Mouse (Mus musculus) central nervous system, embryonic 14 days (tissue): Measurements from ENCODE around the gene Tmem168. TPM values are rescaled to one million over a fixed set of nuclear protein-coding genes. Genes with fewer than 3 reads are reported as not detected.

Experiments
- polyA plus RNA-seq: library from polyadenylated mRNA; depleted of rRNA; stranded (reverse); fragments of >200 nt; gene quantifications from 2 replicates; pipeline ENCODE4 v1.2.3, GENCODE M21; 2012; rRNA removed

Gene Tmem168
- polyA plus RNA-seq, result 12.0 and 12.9 TPM in 2 replicates

DNA sequence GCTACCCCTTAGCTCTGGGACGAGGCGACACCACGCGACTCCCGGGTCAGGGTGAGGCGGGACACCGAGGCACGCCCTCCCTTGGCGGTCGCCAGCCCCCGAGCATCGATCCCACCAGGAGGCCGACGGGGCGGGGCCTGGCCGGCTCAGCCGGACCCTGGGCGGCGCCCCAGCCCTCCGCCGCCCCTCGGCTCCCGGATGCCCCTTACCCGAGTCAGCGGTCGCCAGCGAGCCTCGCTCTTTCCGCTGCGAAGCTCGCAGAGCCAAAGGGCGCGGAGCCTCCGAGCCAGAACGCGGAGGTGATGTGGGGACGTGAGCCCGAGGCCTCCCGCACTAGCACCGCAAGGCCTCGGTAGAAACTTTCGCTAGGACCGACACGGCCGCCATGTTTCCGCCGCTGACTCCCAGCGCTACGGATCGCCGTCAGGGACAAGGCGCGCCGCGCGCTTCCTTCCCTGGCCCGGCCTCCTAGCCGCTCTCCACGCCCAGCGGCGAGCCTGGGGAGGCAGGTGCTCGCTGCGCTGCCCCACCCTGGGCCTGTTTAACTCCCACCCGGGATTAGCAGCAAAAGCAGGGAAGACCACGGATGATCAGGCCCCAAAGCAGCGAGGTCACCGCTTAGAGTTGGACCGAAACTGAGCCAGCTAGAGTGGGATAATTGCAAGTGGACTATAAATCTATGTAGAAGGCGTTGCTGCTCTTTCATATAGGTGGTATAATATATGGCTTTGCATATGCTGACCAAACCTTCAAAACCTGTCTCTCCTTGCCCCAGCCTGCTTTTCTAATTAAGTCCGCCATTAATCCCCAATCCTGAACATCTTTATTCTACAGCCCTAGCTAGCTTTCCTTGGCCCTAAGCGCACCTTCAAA, at the start of gene Tmem168:
Gene Tmem168, minus strand, starts transcription at position 480 of the 873 bp plus-strand sequence.

Other genes with a start within 250 kb of the Tmem168 start
- 13.3 and 14.6 TPM in 2 replicates for gene Bmt2, start 69.9 kb upstream of the Tmem168 start, polyA plus RNA-seq
- 45.8 and 55.0 TPM in 2 replicates for gene Gpr85, start 231.8 kb upstream of the Tmem168 start, polyA plus RNA-seq